Mouse (Mus musculus): ENCODE measurements around the gene Gbp10. TPM values are rescaled to one million over a fixed set of nuclear protein-coding genes. Genes with fewer than 3 reads are reported as not detected.
"Not testable (repeated sequence)": the region's sequence is repeated elsewhere in the genome, so short reads cannot be mapped to it uniquely, and the experiment has no call there.

Gbp10 gene
- 0.06 and 0.49 TPM in 2 replicates for polyA plus RNA-seq (2015; fragmentation: Nextera tagmentation; extraction: Ambion mirVana)

DNA sequence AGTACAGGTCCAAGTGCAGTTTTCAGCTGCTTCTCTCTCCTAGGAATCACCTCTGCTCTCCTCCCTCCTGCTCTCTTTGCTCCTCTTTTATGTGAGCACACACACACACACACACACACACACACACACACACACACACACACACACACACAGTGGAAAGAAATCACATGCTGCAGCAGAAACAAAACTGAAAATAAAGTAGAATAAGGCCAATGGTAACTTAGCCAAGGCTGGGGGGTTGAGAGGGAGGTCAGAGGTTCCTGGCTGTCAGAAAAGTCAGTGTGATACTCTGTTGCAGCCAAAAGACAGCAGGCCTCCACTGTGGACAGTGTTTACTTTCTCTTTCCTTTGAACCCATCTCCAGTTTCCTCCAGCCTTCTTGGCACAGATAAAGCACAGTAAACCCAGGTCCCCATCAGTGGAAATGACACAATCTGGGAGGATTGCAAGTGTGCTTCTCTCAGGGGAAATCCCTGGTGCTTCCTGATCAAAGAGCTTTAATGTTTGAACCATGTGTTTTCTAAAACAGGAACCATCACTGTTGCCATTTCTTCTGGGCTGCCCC is at the start of gene Gbp10:
TSS of gene Gbp10 (minus strand) at position 51 of the 565 bp plus-strand sequence.
- not testable (repeated sequence) for H3K4me3 ChIP-seq (ENCODE audit: low read length); H3K4me2 ChIP-seq (ENCODE audit: low read depth, low read length); H3K36me3 ChIP-seq (ENCODE audit: control insufficient read depth, insufficient read depth, low read length); H3K9ac ChIP-seq (ENCODE audit: low read length); H3K27me3 ChIP-seq (ENCODE audit: control insufficient read depth, insufficient read depth, low read depth, low read length); H3K4me1 ChIP-seq (replicated peaks; ENCODE audit: control insufficient read depth, insufficient read depth, low read length); H3K9me3 ChIP-seq (ENCODE audit: control insufficient read depth, low read length)
- ATAC-seq (ENCODE audit: low read depth) = peak; percentile 96
- H3K27ac ChIP-seq (ENCODE audit: low read length) = peak within 1 kb of the TSS; percentile 41; the same call in 1 of the 2 replicates

DNA sequence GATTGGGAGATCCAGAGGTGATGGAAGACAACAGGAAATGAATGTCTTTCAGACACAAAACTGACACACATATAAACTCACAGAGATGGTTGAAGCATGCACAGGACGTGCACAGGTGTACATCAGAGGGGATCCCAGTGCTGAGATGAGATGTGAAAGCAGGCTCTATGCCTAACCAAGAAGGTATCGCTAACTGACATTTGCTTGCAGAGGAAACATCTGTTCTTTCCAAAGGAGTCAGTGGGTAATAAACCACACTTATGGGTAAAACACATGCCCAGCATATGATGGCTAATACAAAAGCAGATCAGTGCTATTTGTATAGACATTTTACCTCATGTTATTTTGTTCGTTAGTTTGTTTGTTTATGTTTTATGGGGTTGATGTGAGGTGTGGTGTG is 21.3 kb upstream of the Gbp10 start:
- not testable (repeated sequence) for H3K27me3 ChIP-seq (ENCODE audit: control insufficient read depth, insufficient read depth, low read depth, low read length); H3K36me3 ChIP-seq (ENCODE audit: control insufficient read depth, insufficient read depth, low read length); H3K9me3 ChIP-seq (ENCODE audit: control insufficient read depth, low read length); H3K4me3 ChIP-seq (ENCODE audit: low read length); ATAC-seq (ENCODE audit: low read depth); H3K9ac ChIP-seq (ENCODE audit: low read length); H3K27ac ChIP-seq (ENCODE audit: low read length); H3K4me1 ChIP-seq (replicated peaks; ENCODE audit: control insufficient read depth, insufficient read depth, low read length); H3K4me2 ChIP-seq (ENCODE audit: low read depth, low read length)
- WGBS = no CpG with 5 or more reads among the region's 3 CpGs

DNA sequence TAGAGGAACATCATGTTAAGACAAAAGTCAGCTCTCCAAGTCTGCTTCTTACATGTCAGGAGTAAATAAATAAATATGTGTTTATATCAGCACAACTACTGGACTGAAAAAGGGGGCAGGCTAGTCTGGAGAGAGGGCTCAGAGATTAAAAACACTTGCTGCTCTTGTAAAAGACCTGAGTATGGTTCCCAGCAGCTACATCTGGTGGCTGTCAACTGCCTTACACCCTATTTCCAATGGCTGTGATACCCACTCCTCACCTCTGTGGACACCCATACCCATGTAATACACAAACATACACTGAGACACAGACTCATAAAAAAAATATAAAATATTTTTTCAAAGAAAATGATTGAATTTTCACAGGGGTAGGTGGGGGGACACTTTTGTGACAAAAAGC is 13.2 kb upstream of the Gbp10 start:
- Histone ChIP-seq H3K4me2 (ENCODE audit: low read depth, low read length) (no peak overlapping the region), H3K27me3 (ENCODE audit: control insufficient read depth, insufficient read depth, low read depth, low read length) (no peaks in the 10 kb centered on the region), H3K9ac (ENCODE audit: low read length) (no peak overlapping the region), H3K27ac (ENCODE audit: low read length) (no peak overlapping the region), H3K9me3 (ENCODE audit: control insufficient read depth, low read length) (no peaks in the 10 kb centered on the region), H3K4me3 (ENCODE audit: low read length) (no peak overlapping the region), H3K36me3 (ENCODE audit: control insufficient read depth, insufficient read depth, low read length) (no peaks in the 10 kb centered on the region), H3K4me1 (replicated peaks; ENCODE audit: control insufficient read depth, insufficient read depth, low read length) (no peaks in the 10 kb centered on the region)
- no peak for ATAC-seq (ENCODE audit: low read depth)

DNA sequence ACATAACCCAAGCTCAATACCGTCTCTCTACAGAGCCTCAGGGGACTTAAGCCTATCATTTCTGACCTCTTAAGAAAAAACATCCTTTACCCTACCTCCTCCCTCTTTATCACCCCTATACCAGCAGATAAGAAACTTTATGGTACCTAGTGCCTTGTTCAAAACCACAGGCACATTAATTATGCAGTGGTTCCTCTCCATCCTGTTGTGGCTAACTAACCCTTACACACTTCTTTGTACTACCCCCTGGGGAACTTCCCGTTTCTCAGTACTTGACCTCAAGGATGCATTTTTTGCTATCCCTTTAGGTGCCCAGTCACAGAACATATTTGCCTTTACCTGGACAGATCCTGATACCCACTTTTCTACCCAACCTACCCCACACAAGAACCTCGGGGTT is 5.4 kb upstream of the Gbp10 start:
- H3K27me3 ChIP-seq (ENCODE audit: control insufficient read depth, insufficient read depth, low read depth, low read length); H3K36me3 ChIP-seq (ENCODE audit: control insufficient read depth, insufficient read depth, low read length); H3K9me3 ChIP-seq (ENCODE audit: control insufficient read depth, low read length); H3K9ac ChIP-seq (ENCODE audit: low read length); ATAC-seq (ENCODE audit: low read depth); H3K27ac ChIP-seq (ENCODE audit: low read length); H3K4me1 ChIP-seq (replicated peaks; ENCODE audit: control insufficient read depth, insufficient read depth, low read length); H3K4me2 ChIP-seq (ENCODE audit: low read depth, low read length); H3K4me3 ChIP-seq (ENCODE audit: low read length): not testable (repeated sequence)
- WGBS = 90% methylated on average over 3 of the region's 3 CpGs

DNA sequence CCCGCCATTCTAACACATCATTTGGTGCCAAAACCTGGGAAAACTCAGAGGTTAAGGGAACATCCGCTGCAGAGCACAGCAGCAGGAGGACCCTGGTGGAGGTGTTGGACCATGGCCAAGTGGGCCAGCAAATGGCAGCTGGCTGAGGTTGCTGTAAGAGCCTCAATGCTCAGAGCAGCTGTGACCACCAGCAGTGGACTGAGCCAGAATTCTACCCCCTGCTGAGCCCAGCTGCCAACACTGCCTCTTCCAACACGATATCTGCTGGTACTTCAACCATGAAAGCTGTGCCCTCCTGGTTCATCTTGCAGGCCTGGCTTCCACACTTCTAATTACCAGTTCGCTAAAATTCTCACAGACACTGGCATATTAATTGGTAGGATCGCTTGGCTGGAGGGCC is 1.6 kb upstream of the Gbp10 start:
- not testable (repeated sequence) for H3K9ac ChIP-seq (ENCODE audit: low read length); H3K36me3 ChIP-seq (ENCODE audit: control insufficient read depth, insufficient read depth, low read length); H3K27me3 ChIP-seq (ENCODE audit: control insufficient read depth, insufficient read depth, low read depth, low read length); H3K4me3 ChIP-seq (ENCODE audit: low read length); H3K27ac ChIP-seq (ENCODE audit: low read length); H3K4me2 ChIP-seq (ENCODE audit: low read depth, low read length); H3K9me3 ChIP-seq (ENCODE audit: control insufficient read depth, low read length); H3K4me1 ChIP-seq (replicated peaks; ENCODE audit: control insufficient read depth, insufficient read depth, low read length)
- WGBS = 72% methylated on average over 5 of the region's 5 CpGs
- ATAC-seq (ENCODE audit: low read depth) = peak; percentile 24; the same call in 1 of the 2 replicates

DNA sequence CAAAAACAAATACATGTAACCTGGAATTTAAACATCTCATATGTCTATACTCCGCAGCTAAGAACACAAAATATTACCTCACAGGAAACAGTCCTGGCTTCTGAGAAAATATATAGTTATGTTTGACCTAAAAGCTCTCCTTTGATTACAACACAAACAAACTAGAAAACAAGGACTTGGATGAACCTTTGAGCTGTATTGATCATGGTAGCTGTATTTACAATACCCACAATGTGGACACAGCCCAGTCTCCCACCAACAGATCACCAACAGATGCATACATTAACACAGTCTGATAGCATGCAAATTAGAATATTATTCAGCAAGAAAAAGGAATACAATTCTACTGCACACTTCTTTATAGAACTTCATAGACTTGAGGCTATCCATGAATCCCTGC is 931 bp downstream of the Gbp10 start:
- H3K9ac ChIP-seq (ENCODE audit: low read length); H3K4me3 ChIP-seq (ENCODE audit: low read length); H3K4me2 ChIP-seq (ENCODE audit: low read depth, low read length); H3K27ac ChIP-seq (ENCODE audit: low read length); H3K4me1 ChIP-seq (replicated peaks; ENCODE audit: control insufficient read depth, insufficient read depth, low read length); H3K27me3 ChIP-seq (ENCODE audit: control insufficient read depth, insufficient read depth, low read depth, low read length); H3K36me3 ChIP-seq (ENCODE audit: control insufficient read depth, insufficient read depth, low read length); H3K9me3 ChIP-seq (ENCODE audit: control insufficient read depth, low read length); ATAC-seq (ENCODE audit: low read depth): not testable (repeated sequence)
- 81% methylated on average over 1 of the region's 1 CpGs for WGBS

DNA sequence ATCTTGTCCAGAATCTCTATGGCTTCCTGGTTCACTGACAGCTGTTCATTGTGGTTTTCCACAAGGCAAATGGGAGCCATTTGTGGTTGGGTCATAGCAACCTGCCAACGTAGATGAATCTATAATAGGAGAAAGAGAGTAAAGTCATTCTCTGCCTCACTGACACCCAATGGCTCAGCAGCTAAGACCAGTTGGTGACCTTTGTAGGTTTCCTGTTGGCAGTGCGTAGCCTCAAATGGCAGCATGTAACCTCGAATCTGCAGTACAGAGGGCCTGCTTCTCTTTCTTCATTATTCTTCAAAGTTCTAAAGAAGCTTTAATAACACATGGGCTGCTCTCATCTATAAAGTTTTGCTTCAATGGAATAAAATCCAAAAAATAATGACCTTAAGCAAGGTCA is 3.3 kb downstream of the Gbp10 start:
- not testable (repeated sequence) for H3K27me3 ChIP-seq (ENCODE audit: control insufficient read depth, insufficient read depth, low read depth, low read length); H3K9ac ChIP-seq (ENCODE audit: low read length); H3K4me1 ChIP-seq (replicated peaks; ENCODE audit: control insufficient read depth, insufficient read depth, low read length); H3K4me2 ChIP-seq (ENCODE audit: low read depth, low read length); H3K4me3 ChIP-seq (ENCODE audit: low read length); H3K9me3 ChIP-seq (ENCODE audit: control insufficient read depth, low read length); H3K27ac ChIP-seq (ENCODE audit: low read length); H3K36me3 ChIP-seq (ENCODE audit: control insufficient read depth, insufficient read depth, low read length); ATAC-seq (ENCODE audit: low read depth)
- WGBS = 83% methylated on average over 3 of the region's 3 CpGs

DNA sequence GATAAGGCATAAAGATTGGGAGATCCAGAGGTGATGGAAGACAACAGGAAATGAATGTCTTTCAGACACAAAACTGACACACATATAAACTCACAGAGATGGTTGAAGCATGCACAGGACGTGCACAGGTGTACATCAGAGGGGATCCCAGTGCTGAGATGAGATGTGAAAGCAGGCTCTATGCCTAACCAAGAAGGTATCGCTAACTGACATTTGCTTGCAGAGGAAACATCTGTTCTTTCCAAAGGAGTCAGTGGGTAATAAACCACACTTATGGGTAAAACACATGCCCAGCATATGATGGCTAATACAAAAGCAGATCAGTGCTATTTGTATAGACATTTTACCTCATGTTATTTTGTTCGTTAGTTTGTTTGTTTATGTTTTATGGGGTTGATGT is 30.4 kb downstream of the Gbp10 start:
- not testable (repeated sequence) for H3K36me3 ChIP-seq (ENCODE audit: control insufficient read depth, insufficient read depth, low read length); ATAC-seq (ENCODE audit: low read depth); H3K9me3 ChIP-seq (ENCODE audit: control insufficient read depth, low read length); H3K4me3 ChIP-seq (ENCODE audit: low read length); H3K4me1 ChIP-seq (replicated peaks; ENCODE audit: control insufficient read depth, insufficient read depth, low read length); H3K27ac ChIP-seq (ENCODE audit: low read length); H3K4me2 ChIP-seq (ENCODE audit: low read depth, low read length); H3K9ac ChIP-seq (ENCODE audit: low read length); H3K27me3 ChIP-seq (ENCODE audit: control insufficient read depth, insufficient read depth, low read depth, low read length)
- no CpG with 5 or more reads among the region's 3 CpGs for WGBS

DNA sequence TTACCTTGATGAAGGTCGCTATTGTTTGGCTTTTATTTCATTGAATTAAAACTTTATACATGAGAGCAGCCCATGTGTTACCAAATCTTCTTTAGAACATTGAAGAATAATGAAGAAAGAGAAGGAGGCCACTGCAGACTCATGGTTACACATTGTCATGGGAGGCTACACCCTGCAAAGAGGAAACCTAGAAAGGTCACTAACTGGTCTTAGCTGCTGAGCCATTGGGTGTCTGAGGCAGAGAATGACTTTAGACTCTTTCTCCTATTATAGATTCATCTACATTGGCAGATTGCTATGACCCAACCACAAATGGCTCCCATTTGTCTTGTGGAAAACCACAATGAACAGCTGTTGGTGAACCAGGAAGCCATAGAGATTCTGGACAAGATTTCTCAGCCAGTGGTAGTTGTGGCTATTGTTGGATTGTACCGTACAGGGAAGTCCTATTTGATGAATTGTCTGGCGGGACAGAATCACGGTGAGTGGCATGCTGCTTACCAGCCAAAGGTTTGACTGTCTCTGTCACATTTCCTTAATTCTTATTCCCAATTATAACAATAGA is 38.5 kb downstream of the Gbp10 start:
- H3K4me3 ChIP-seq (ENCODE audit: low read length); H3K9ac ChIP-seq (ENCODE audit: low read length); H3K36me3 ChIP-seq (ENCODE audit: control insufficient read depth, insufficient read depth, low read length); H3K4me1 ChIP-seq (replicated peaks; ENCODE audit: control insufficient read depth, insufficient read depth, low read length); ATAC-seq (ENCODE audit: low read depth); H3K27ac ChIP-seq (ENCODE audit: low read length); H3K4me2 ChIP-seq (ENCODE audit: low read depth, low read length); H3K27me3 ChIP-seq (ENCODE audit: control insufficient read depth, insufficient read depth, low read depth, low read length); H3K9me3 ChIP-seq (ENCODE audit: control insufficient read depth, low read length): not testable (repeated sequence)
- 89% methylated on average over 4 of the region's 4 CpGs for WGBS

DNA sequence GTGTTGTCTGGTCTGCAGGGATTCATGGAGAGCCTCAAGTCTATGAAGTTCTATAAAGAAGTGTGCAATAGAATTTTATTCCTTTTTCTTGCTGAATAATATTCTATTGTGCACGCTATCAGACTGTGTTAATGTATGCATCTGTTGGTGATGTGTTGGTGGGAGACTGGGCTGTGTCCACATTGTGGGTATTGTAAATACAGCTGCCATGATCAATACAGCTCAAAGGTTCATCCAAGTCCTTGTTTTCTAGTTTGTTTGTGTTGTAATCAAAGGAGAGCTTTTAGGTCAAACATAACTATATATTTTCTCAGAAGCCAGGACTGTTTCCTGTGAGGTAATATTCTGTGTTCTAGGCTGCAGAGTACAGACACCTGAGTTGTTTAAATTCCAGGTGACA is 40.2 kb downstream of the Gbp10 start:
- H3K9ac ChIP-seq (ENCODE audit: low read length); ATAC-seq (ENCODE audit: low read depth); H3K27me3 ChIP-seq (ENCODE audit: control insufficient read depth, insufficient read depth, low read depth, low read length); H3K4me3 ChIP-seq (ENCODE audit: low read length); H3K27ac ChIP-seq (ENCODE audit: low read length); H3K36me3 ChIP-seq (ENCODE audit: control insufficient read depth, insufficient read depth, low read length); H3K4me2 ChIP-seq (ENCODE audit: low read depth, low read length); H3K4me1 ChIP-seq (replicated peaks; ENCODE audit: control insufficient read depth, insufficient read depth, low read length); H3K9me3 ChIP-seq (ENCODE audit: control insufficient read depth, low read length): not testable (repeated sequence)
- 90% methylated on average over 1 of the region's 1 CpGs for WGBS

Data from lung, embryonic 16.5 days (tissue).